Mouse (Mus musculus): ENCODE measurements around the gene Map4k2.

The Map4k2 gene

DNA sequence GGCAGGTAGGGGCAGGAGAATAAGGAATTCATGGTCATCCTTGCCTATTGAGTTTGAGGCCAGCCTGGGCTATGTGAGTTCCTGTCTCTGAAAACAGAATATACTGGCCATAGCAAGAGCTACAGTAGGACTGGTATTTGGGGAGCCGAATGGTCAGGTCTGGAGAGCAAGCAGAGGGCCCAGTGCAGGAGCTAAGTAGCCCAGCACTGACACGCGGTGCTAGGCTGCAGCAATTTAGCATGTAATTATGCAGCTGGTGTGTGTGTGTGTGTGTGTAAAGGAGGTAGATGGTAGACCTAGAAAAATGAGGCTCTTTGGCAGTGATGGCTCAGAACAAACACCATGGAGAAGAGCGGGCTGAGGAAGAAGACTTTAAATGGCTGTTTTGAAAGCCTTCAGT, 6.7 kb downstream of the Map4k2 start:
- DNase-seq: no peak

- DNase-seq: no peak
Measured at GRCm38 (mm10) chr19:6348717-6349116, 7.8 kb downstream of the Map4k2 start.

DNA sequence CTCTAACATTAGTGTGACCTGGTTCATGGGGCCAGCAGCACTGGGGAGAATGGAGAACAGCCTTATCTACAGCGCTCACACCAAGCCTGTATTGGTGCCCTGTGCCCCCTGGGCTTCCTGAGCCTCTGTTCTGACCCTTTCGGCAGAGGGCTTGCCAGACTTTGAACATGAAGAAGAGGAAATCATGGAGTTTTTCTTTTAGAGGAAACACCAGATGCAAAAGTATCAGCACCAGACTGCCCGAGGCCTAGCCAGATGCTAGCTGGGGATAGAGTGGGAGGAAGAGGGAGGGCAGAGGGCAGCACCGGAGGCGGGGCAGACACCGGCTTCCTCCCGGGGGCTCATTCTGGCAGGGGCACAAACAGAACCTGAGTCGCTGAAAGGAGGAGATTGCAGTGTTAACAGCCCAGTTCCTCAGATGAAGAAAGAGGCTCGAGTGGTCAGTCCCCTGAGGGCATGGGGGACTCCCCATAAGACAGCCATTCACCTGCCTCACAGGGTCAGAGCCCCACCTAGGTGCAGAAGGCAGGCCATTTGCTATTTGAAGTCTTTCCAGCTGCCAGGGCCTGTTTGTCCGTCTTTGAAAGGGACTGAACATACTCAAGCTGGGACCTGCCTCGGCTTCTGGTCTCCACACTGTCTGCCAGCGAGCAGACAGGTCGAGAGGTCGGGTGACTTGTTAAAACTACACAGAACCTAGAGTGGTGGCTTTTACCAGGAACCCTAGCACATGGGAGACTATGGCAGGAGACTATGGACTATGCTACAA, 8.5 kb downstream of the Map4k2 start:
- DNase-seq: no peak

- no peak for DNase-seq
Measured at GRCm38 (mm10) chr19:6351431-6352106, 10.6 kb downstream of the Map4k2 start.

DNA sequence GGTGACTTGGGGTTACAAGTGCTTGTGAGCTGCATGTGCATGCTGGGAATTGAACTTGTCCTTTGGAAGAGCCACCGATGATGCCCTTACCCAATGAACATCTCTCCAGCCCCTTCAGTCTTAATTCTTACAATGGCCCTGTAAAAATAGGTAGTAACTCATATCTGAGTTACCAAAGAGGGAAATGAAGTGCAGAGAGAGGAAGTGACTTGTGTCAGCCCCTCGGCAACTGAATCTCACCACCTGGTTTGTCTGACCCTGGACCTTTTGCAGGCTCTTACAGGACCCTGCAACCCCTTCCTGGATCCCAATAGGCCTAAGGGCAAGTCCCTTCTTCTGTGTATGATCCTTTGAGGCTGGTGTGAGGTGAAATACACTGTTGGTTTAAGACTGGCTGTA, 11.2 kb downstream of the Map4k2 start:
- no peak for DNase-seq

DNA sequence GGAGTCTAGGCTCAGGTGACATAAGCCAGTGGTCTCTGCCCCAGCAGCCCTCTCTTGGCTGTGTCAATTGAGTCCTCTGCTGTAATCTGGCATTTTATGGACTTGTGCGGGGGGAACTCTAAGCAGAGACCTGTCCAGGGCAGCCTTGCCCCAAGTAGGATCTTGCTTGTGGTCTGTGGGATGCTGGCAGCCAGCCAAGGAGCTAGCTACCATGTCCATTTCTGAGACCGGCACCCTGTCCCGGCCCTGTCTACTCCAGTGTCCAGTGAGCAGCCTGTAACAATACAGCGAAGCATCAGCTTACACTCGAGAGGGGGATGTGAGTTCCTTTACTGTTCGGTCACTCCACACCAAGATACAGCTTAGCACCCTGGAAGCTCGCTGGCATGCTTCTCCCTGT, 13.1 kb downstream of the Map4k2 start:
- DNase-seq: no peak

DNA sequence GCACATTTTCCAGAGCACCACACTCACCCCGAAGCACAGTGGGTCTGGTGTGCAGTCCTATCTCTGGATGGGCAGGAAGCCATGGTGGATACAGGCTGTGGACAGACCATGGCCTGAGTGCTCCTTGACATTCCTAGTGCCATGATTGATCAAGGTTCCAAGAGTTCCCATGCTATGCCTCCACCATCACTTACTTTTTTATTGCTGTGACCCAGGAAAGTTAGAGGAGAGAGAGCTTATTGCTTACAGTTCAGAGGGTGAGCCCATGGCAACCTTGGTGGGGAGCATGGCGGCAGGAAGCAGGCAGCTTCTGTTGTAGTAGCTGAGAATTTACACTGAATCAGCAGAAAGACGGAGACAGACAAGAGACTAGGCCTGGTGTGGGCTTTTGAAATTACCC, 20.4 kb downstream of the Map4k2 start:
- no peak for DNase-seq

GRCm38 (mm10) chr19:6363091-6363410, 22.1 kb downstream of the Map4k2 start:
- no peak for DNase-seq

DNA sequence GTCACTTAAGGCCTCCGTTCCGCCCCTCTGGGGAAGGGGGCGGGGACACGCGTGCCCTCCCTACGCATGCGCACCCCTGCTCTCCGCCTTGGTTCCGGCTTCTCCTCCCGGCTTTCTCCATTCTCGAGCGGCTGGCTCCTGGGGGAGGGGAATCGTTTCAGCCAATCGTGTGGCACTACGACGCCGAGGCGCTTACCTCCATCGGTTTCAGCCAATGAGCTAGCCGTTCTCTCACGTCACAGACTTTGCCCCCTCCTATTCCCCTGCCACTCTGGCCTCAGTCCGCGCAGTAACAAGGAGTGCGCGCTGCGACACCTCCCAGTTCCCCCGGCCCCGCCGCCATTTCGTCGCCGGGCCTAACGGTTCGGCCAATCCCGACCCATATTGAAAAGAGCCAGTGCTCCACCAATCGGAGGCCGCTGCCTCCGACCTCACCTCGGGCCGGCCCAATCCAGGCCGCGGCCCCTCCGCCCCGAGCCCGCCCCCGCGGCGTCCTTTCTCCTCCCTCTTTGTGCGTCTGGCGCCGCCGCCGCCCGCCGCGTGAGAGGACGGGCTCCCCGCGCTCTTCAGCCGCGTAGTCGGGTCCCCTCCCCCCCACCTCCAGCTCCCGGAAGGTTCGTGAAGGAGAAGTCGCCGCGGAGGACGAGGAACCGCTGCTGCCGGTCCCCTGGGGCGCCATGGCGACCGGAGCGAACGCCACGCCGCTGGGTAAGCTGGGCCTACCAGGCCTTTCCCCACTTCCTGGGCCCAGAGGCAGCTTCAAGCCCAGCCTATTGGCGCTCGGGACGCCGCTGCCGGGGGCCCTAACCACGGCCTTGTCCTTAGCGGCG, 22.7 kb downstream of the Map4k2 start, which contains the start of gene Sf1:
Sf1 (plus strand) TSS at position 280 of the 830 bp plus-strand sequence.
- DNase-seq: peak; percentile 100

- DNase-seq: peak; percentile 86 to 91
Measured at GRCm38 (mm10) chr19:6364317-6364725, 23.4 kb downstream of the Map4k2 start.

GRCm38 (mm10) chr19:6364842-6365241, 23.9 kb downstream of the Map4k2 start:
- DNase-seq: no peak

DNA sequence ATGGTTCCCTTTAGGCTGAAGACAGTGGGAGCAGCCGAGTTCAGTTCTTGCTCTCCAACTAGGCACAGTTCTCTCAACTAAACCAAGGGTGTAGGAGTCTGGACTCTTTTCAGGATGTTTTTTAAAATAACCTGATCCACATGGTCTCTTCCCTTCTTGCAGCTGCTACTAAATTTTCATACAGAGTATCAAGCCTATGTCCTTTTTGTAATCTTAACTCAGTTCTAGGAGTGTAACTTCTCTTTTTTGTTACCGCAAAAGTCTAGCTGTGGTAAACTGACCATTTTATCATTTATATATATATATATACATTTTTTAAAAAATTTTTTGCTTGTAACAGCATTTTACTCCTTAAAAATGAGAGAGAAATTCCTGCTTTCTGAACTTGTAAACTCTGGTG, 29.2 kb downstream of the Map4k2 start:
- no peak for DNase-seq

DNA sequence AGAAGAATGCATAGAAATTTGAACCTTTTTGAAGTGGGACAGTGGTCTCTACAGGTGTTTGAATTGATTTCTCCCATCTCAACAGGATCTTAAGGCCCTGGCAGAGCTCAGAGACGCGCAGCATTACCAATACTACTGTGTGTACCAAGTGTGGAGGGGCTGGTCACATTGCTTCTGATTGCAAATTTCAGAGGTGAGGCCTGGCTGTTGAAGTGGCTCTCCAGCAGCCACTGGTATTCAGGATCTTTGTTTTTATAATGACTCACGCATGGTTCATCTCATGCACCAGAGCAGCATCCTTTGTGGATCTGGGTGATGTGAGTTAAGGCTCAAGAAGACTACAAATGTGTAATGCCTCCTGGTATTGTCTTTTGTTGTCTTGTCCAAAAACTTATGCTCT, 31.5 kb downstream of the Map4k2 start:
- DNase-seq: no peak

GRCm38 (mm10) chr19:6373539-6374400, 32.8 kb downstream of the Map4k2 start:
- DNase-seq: peak; percentile 50 to 70

GRCm38 (mm10) chr19:6374571-6374970, 33.6 kb downstream of the Map4k2 start:
- no peak for DNase-seq

DNA sequence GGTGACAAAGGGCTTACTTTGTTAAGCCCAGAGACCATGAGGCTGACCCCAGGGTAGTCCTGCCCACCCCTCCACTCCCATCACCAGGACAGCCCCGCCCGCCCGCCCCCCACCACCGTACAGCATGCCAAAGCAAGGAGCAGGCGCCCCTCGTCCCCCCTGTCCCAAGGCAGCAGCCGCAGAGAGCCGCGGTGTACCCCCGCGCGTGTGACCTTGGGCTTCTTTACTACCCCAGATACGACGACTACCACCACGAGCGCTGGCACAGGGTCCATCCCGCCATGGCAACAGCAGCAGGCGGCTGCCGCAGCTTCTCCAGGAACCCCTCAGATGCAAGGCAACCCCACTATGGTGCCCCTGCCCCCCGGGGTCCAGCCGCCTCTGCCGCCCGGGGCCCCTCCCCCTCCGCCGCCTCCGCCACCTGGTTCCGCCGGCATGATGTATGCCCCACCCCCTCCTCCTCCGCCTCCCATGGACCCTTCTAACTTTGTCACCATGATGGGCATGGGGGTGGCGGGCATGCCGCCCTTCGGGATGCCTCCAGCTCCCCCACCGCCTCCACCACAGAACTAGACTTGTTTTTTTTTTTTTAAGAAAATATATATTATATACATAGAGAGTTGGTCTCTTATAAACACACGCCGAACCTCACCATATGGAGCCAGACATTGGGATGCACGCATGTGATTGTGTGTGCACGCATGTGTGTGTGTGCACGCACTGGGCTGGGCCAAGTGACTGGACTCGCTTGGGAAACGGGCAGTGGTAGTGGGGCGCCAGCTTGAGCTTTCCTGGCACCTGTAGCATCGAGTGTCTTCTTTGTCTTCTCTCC, 34.7 kb downstream of the Map4k2 start:
- DNase-seq: no peak

DNA sequence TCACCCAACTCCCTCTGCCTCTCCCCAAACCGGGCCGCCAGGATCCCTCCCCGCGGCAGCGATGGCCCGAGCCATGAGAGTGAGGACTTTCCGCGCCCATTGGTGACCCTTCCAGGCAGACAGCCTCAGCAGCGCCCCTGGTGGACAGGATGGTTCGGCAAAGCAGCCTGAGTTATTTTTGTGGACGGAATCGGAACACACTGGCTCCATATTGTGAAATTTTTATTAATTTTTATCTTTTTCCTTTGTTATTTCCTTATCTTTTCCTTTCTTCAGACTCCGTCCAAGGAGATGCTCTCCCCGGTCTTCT, 35.3 kb downstream of the Map4k2 start:
- peak in 1 of 2 experiments; percentile 32 for DNase-seq

- DNase-seq: no peak
Measured at GRCm38 (mm10) chr19:6376643-6377042, 35.7 kb downstream of the Map4k2 start.

GRCm38 (mm10) chr19:6377327-6378040, 36.5 kb downstream of the Map4k2 start:
- DNase-seq: no peak

DNA sequence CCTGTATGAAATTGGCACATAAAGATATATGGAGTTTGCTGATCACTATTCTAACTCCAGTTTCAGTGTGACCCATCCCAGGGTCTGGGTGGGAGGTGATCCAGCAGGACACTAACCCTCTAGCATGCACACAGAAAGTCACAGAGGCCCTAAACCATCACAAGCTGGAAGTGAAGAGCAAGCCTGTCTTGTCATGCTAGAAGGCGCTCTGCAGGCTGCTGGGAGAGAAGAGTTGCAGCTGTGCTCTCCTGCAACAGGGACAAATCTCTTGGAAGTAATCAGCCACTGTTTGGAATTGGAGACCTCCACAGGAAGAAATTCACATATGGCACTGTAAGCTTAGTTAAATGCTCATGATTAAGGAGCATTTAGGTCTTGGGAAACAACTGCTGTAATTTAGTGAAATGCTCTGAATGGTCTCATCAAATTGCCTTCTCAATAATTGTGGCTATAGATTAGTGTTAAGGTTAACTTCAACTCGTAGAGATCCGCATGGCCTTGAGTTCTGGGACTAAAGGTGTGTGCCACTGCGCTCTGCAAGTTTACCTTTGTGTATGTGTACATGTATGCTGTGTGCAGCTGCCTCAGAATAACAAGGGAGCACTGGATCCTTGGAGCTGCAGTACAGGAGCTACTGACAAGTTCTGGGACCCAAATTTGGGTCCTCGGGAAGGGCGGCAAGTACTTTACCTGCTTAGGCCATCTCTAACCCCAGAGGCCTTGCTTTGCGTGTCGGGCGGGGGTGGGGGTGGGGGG, 39.7 kb downstream of the Map4k2 start:
- no peak for DNase-seq

Measured in thymus, adult 18-20 months (tissue).